Mouse (Mus musculus) embryonic facial prominence, embryonic 11.5 days (tissue): ENCODE data around the gene Cxcr4. TPM values are rescaled to one million over a fixed set of nuclear protein-coding genes. Genes with fewer than 3 reads are reported as not detected.

Experiments
- ATAC-seq: fragments of 200-750 bp; cut with Nextera tagmentation; replicated peaks from 2 replicates; pipeline ENCODE4 v1.8.0; 2017; ENCODE audit warnings: low read depth; ENCODE audit not compliant: insufficient number of reproducible peaks, low FRiP score, low TSS enrichment
- DNase-seq: peaks from one replicate; pipeline ENCODE4 v3.0.0-alpha.2; 2015; ENCODE audit warnings: low spot score
- H3K27ac ChIP-seq: fragments of 300-500 bp; sonication (generic); replicated peaks from 2 replicates; pipeline ENCODE4 v1.5.1; 2014; ENCODE audit warnings: mild to moderate bottlenecking, low read depth, low read length, control low read depth
- H3K27me3 ChIP-seq: fragments of 300-500 bp; sonication (generic); 2 replicates; pipeline ENCODE4 v1.6.1; 2014; ENCODE audit warnings: mild to moderate bottlenecking, low read length, moderate library complexity, mixed read lengths; ENCODE audit not compliant: control insufficient read depth, insufficient read depth
- H3K36me3 ChIP-seq: fragments of 300-500 bp; sonication (generic); replicated peaks from 2 replicates; pipeline ENCODE4 v1.6.1; 2014; ENCODE audit warnings: low read depth, mild to moderate bottlenecking, low read length, moderate library complexity, mixed read lengths; ENCODE audit not compliant: control insufficient read depth, insufficient read depth
- H3K4me1 ChIP-seq: fragments of 300-500 bp; sonication (generic); 2 replicates; pipeline ENCODE4 v1.6.1; 2014; ENCODE audit warnings: low read length, mixed read lengths; ENCODE audit not compliant: control insufficient read depth, insufficient read depth
- H3K4me2 ChIP-seq: fragments of 300-500 bp; sonication (generic); 2 replicates; pipeline ENCODE4 v1.6.1; 2014; ENCODE audit warnings: low read depth, mild to moderate bottlenecking, control low read depth, low read length, moderate library complexity
- H3K4me3 ChIP-seq: fragments of 300-500 bp; sonication (generic); 2 replicates; pipeline ENCODE4 v1.5.1; 2014; ENCODE audit warnings: low read depth, low read length, control low read depth
- H3K9ac ChIP-seq: fragments of 300-500 bp; sonication (generic); replicated peaks from 2 replicates; pipeline ENCODE4 v1.6.1; 2014; ENCODE audit warnings: mild to moderate bottlenecking, control low read depth, low read length
- H3K9me3 ChIP-seq: fragments of 300-500 bp; sonication (generic); replicated peaks from 2 replicates; pipeline ENCODE4 v1.6.1; 2016; ENCODE audit warnings: mild to moderate bottlenecking, low read length, inconsistent platforms, mixed read lengths; ENCODE audit not compliant: control insufficient read depth
- WGBS: fragments of 180-500 bp; shearing (Covaris S2); extraction: QIAGEN DNeasy Blood & Tissue Kit; methylation state at CpG from one replicate; pipeline ENCODE4 v1.1.7; 2014; 5-methylcytosine and 5-hydroxymethylcytosine counted together
- polyA plus RNA-seq: library from polyadenylated mRNA; unstranded; fragments of >200 nt; fragmentation: Nextera tagmentation; extraction: Ambion mirVana; gene quantifications from 2 replicates; pipeline ENCODE4 v1.2.1, GENCODE M21; 2014

The Cxcr4 gene
- polyA plus RNA-seq, 1 experiment from 2014 or later, result 6.8 TPM

DNA sequence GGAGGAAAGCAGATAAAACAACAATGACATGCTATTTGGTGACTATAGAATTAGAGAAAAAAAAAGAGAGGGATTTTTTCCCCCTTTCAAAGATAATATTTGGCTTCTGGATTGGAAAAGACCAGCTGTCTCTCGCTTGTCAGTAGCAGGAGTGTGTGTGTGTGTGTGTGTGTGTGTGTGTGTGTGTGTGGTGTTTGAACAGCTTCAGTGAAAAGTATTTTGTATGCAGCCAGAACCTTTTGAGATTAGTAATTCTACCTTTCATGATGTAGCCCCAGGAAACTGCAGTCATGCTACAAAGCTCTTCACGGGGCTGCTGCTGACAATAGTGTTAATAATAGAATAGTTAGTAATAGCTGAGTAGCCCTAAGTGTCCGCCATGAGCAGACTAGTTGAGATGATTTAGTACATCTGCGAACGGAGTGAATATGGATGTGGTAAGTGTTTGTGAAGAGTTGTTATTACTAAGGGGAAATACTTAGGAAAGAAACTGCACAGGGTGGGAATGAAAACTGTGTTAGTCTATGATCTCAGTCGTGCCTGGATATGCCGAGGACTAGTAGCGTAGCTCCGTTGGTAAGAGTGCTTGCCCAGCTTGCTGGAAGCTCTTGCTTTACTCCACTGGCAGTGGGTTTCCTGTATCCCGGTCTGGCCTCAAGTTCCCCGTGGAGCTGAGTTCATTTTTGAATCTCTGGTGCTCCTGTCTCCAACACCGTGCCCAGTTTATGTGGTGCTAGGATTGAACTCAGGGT is 2.4 kb upstream of the Cxcr4 start:
- DNase-seq, result no peak
- Histone ChIP-seq H3K27me3 (peaks cover 15% of the 10 kb centered on the region), H3K27ac (no peak overlapping the region), H3K4me1 (no peaks in the 10 kb centered on the region; the same call in none of the 2 replicates), H3K9me3 (no peaks in the 10 kb centered on the region), H3K4me2 (no peak overlapping the region), H3K4me3 (no peak overlapping the region), H3K36me3 (no peaks in the 10 kb centered on the region), H3K9ac (no peak overlapping the region)
- no peak for ATAC-seq
- 34% methylated on average over 12 of the region's 12 CpGs for WGBS

DNA sequence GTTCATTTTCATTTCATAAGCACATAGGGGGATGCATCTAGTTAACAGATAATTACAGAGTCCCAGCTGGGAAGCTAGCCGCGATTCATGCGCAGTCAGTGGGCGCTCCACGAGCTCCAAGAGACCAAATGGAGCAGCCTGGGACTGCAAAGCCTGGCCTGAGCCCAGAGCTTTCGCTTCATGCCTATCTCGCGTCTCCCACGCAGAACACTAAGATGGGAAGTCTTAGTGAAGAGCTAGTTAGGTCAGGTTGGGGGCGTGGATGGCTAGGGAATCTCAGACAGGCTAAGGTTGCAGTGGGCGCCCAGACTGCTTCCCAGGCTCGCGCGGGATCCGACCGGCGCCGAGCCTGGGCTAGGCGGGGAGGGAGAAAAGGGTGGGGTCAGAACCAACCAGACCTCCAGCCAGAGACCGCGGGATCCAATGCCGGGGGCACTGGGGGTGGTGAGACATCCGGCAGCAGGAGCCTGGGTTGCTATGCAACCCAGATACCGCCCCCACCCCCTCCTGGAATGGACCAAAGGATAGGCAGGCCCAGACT is 938 bp upstream of the Cxcr4 start:
- Histone ChIP-seq H3K27me3 (peaks cover 17% of the 10 kb centered on the region), H3K4me2 (peak overlapping the region; percentile 85), H3K4me1 (no peaks in the 10 kb centered on the region; the same call in none of the 2 replicates), H3K36me3 (no peaks in the 10 kb centered on the region), H3K9ac (peak overlapping the region; percentile 28), H3K9me3 (no peaks in the 10 kb centered on the region), H3K27ac (no peak overlapping the region), H3K4me3 (peak overlapping the region; percentile 55)
- ATAC-seq (peak; percentile 63), DNase-seq (peak; percentile 55)
- WGBS, result 0% methylated on average over 24 of the region's 24 CpGs

DNA sequence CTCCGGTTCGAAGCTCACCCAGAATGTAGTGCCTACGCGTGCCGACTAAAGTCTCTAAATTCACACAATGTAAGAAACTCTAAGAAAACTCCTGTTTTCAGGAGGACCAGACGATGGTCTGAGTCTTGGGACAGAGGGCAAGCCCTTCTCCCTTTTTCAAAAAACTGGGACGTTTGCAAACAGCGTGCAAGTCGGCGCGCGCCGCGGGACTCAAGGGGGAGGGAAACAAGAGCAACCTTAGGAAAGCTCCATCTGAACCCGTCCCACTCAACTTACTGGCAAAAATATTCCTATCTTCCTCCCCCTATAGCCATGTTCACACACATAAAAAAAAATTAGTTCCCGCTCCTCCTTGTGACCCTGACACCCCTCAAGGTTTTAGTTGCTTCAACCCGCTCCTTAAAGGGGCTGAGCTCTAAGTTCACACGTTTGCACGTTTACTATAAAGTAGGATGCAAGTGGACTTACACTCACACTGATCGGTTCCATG is 327 bp downstream of the Cxcr4 start:
- peak; percentile 1; the same call in 1 of the 2 replicates for ATAC-seq
- Histone ChIP-seq H3K36me3 (no peaks in the 10 kb centered on the region), H3K9me3 (no peaks in the 10 kb centered on the region), H3K4me3 (peak overlapping the region; percentile 55), H3K9ac (peak overlapping the region; percentile 65), H3K4me2 (peak overlapping the region; percentile 85), H3K27ac (peak overlapping the region; percentile 47; the same call in 1 of the 2 replicates), H3K27me3 (peaks cover 17% of the 10 kb centered on the region), H3K4me1 (no peaks in the 10 kb centered on the region; the same call in none of the 2 replicates)
- DNase-seq, result peak; percentile 59
- under 1% methylated on average over 19 of the region's 20 CpGs for WGBS

DNA sequence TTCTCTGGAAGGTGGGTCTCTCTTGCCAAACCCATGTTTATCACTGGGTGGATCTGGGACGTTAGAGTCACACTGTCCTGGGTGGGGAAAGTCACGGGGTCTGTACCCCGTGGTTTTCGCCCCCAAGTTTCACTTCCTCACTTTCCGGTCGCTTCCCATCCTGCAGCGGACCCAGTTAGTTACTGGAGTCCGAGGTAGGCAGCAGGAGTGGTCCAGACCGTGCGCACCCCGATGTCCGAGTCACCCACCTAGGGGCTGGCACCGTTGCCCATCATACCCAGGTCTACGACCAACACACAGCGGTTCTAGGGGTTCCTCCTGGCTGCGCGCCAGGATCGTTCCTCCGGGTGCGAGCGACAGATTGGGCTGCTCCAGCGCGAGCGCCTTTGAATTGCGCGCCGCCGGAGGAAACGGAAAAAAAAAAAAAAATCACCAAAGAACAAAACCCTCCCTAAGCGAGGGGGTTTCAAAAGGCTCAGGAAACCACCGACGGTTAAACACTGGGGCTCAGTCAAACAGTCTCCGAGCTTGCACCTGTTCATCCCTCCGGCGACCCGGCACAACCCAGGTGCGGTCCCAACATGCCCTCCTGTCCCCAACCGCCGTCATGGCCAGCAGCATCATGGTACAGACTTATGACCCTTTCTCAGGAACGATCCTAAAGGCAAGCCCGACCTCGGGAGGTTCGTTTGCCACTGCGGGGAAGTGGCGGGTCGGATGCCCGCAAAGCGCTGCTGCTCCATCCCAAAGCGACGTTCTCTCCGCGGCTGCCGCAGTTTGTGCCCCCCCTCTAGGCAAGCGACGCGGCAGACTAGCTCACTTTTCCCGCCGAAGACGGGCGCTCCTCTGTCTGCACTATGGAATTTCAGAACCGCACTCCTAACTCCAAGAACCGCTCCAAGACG is 1.0 kb downstream of the Cxcr4 start:
- WGBS, result under 1% methylated on average over 63 of the region's 63 CpGs
- H3K36me3 ChIP-seq, result no peaks in the 10 kb centered on the region

DNA sequence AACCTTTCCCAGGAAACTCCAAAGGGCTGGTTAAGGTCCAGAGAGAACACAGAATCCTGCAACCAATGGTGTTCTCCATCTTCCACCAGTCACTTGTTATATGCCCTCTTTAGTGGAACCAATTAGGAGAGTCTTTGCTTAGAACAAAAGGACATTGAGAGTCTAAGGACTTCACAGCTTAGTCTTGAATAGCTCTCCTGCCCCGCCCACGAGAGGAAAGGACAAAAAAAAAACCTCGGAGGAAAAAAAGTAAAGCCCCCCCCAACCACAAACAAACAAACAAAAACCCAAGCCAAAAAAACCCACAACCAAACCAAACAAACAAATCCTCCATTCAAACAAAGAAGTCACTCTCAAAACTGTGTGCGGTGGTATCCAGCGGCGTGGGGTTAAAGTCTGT is 2.1 kb downstream of the Cxcr4 start:
- Histone ChIP-seq H3K9ac (no peak overlapping the region), H3K4me2 (peak overlapping the region; percentile 25; the same call in 1 of the 2 replicates), H3K36me3 (no peaks in the 10 kb centered on the region), H3K9me3 (no peaks in the 10 kb centered on the region), H3K4me3 (peak overlapping the region; percentile 55), H3K27me3 (peaks cover 17% of the 10 kb centered on the region), H3K27ac (no peak overlapping the region), H3K4me1 (no peaks in the 10 kb centered on the region; the same call in none of the 2 replicates)
- ATAC-seq (no peak), DNase-seq (no peak)
- 4% methylated on average over 6 of the region's 6 CpGs for WGBS

More for the DNA sequence above, 1.0 kb downstream of the Cxcr4 start:
- Histone ChIP-seq H3K4me1 (no peaks in the 10 kb centered on the region; the same call in none of the 2 replicates), H3K27ac (peak overlapping the region; percentile 47), H3K4me3 (peak overlapping the region; percentile 55), H3K27me3 (peaks cover 17% of the 10 kb centered on the region), H3K9ac (peak overlapping the region; percentile 65), H3K9me3 (no peaks in the 10 kb centered on the region), H3K4me2 (peak overlapping the region; percentile 85)
- peak; percentile 45 for DNase-seq
- no peak for ATAC-seq

DNA sequence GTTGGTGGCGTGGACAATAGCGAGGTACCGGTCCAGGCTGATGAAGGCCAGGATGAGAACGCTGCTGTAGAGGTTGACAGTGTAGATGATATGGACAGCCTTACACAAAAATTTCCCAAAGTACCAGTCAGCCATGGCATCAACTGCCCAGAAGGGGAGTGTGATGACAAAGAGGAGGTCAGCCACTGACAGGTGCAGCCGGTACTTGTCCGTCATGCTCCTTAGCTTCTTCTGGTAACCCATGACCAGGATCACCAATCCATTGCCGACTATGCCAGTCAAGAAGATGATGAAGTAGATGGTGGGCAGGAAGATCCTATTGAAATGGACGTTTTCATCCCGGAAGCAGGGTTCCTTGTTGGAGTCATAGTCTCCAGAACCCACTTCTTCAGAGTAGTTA is 2.6 kb downstream of the Cxcr4 start:
- ATAC-seq (no peak), DNase-seq (no peak)
- H3K9ac ChIP-seq, result no peak overlapping the region; the same call in 1 of the 2 replicates
- peaks cover 15% of the 10 kb centered on the region for H3K27me3 ChIP-seq
- 89% methylated on average over 9 of the region's 9 CpGs for WGBS
- H3K4me1 ChIP-seq, result no peaks in the 10 kb centered on the region; the same call in 1 of the 2 replicates
- no peak overlapping the region for H3K27ac ChIP-seq
- H3K36me3 ChIP-seq, result no peaks in the 10 kb centered on the region
- peak overlapping the region; percentile 23; the same call in 1 of the 2 replicates for H3K4me2 ChIP-seq
- peak overlapping the region; percentile 15 for H3K4me3 ChIP-seq
- H3K9me3 ChIP-seq, result no peaks in the 10 kb centered on the region

DNA sequence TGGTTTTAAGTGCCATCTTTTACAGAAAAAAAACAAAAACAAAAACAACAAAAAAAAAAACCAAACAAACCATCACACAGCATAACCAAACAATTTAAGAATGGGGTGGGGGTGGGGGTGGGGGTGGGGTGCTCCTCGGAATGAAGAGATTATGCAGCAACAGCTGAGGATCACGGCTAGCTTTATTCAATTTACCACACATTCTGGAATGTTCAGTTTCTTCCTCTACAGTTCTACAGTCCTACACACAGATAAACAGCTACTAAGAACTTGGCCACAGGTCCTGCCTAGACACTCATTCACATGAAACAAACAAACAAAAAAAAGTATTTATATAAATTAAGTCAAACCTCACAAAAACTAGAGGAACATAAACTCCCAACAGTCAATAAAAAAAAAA is 3.8 kb downstream of the Cxcr4 start:
- no peak overlapping the region for H3K4me2 ChIP-seq

More for the DNA sequence above, 3.8 kb downstream of the Cxcr4 start:
- peaks cover 15% of the 10 kb centered on the region for H3K27me3 ChIP-seq
- H3K9ac ChIP-seq, result no peak overlapping the region
- H3K4me3 ChIP-seq, result no peak overlapping the region
- no peaks in the 10 kb centered on the region; the same call in 1 of the 2 replicates for H3K4me1 ChIP-seq
- no peak for ATAC-seq
- no peaks in the 10 kb centered on the region for H3K36me3 ChIP-seq
- WGBS, result 60% methylated on average over 2 of the region's 2 CpGs
- H3K27ac ChIP-seq, result no peak overlapping the region
- H3K9me3 ChIP-seq, result no peaks in the 10 kb centered on the region
- no peak for DNase-seq
